Mouse (Mus musculus): ENCODE results near the gene Trappc3.
"Not testable (repeated sequence)": the region's sequence is repeated elsewhere in the genome, so short reads cannot be mapped to it uniquely, and the experiment has no call there.

Trappc3 gene

DNA sequence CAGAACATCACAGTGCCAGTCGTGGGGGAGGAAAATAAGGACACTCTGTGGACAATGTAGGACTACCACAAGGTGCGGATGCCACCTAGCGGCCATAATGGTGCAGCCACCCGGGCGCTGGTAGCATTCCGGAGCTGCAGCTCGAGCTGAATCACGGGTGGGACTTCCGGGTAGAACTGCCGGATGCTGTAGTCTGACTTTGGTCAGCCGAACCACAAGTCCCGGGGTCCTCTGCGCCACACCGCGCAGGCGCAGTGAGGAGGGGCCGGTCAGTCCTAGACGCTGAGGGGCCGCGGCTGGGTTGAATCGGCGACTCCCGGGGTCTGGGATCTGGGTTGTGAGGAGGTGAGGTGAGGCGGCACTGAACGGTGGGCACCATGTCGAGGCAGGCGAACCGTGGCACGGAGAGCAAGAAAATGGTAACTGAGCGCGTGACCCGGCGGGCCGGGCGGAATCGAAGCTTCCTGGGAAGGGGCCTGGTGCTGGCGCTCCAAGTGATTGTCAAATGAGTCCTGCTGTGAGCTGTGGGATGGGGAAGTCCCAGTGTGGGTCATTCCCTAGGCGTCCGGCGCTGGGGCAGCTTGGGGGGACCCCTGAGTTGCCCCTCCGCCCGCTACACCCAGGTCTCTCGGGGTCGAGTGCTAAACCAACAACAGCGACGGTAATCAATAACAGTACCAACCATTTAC lies at the start of gene Trappc3:
Trappc3 (plus strand) TSS at position 207 of the 689 bp plus-strand sequence.
- DNase-seq (ENCODE audit: low spot score), result peak; percentile 99

DNA sequence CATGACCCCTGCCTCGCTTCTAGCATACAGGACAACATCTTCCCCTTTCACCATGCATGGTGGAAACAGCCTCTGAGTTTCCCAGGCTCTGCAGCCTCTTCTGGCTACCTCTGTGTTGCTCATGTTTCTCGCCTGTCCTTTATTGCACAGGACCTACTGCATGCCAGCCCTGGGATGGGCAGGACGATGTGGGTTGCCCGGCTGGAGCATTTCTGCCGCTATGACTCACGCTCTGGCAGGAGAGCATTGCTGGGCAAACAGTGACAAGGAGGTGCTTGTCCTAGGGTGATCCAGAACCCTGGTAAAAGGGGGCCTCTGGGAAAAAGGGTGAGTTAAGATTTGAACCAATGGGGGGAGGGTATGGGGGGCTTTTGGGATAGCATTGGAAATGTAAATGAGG lies 44.4 kb upstream of the Trappc3 start:
- no peak for DNase-seq (ENCODE audit: low spot score)

DNA sequence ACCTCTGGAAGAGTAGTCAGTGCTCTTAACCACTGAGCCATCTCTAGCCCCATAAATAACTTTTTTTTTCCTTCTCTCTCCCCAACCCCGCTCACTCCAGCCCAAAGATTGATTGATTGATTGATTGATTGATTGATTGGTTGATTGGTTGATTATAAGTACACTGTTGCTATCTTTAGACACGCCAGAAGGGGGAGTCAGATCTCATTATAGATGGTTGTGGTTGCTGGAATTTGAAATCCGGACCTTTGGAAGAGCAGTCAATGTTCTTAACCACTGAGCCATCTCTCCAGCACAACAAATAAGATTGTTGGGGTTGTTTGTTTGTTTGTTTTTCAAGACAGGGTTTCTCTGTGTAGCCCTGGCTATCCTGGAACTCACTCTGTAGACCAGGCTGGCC lies 42.6 kb upstream of the Trappc3 start:
- not testable (repeated sequence) for DNase-seq (ENCODE audit: low spot score)

DNA sequence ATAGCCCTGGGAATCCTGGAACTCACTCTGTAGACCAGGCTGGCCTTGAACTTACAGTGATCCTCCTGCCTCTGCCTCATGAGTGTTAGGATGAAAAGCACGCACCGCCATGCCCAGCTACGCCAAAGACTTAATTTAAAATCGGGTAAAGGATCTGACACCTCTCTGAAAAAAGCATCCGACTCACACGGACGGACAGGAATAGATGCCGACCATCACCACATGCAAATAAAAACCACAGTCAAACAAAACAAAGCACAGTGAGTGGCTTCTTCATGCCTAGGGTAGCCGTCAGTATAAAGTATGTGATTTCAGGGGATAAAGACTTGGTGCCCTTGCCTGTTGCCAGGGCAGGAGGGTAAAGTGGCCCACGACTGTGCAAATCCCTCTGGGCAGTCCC lies 42.1 kb upstream of the Trappc3 start:
- no peak for DNase-seq (ENCODE audit: low spot score)

DNA sequence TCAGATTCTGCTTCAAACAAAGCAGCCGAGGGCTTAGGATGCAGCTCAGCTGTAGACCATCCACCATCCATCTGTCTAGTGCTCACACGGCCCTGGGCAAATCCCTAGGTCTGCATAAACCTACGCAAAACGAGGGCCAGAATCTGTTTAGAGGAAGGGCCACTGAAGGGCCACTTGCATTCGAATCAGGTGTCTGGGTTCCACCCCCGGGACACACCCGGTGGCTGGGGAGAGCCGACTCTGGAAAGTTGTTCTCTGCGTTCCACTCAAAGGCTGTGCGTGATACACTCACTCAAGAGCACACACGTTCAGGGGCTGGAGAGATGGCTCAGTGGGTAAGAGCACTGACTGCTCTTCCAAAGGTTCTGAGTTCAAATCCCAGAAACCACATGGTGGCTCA lies 39.5 kb upstream of the Trappc3 start:
- no peak for DNase-seq (ENCODE audit: low spot score)

DNA sequence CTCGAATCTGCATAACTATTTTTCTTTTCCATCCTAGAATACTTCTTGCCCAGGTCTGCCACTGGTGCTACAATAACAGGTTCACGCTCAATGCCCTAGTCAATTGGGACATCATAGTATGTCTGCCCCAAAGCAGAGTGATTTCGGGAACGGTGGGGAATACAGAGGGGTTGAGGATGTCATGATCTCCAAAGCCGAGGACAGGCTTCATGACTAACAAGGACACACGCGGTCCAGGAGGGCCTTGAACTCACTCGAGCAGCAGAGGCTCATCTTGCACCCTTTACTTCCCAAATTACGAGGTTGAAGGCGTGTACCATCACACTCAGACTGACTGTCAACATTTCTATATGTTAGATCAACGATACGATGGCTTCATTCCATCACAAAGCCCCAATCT lies 35.5 kb upstream of the Trappc3 start:
- DNase-seq (ENCODE audit: low spot score), result no peak

DNA sequence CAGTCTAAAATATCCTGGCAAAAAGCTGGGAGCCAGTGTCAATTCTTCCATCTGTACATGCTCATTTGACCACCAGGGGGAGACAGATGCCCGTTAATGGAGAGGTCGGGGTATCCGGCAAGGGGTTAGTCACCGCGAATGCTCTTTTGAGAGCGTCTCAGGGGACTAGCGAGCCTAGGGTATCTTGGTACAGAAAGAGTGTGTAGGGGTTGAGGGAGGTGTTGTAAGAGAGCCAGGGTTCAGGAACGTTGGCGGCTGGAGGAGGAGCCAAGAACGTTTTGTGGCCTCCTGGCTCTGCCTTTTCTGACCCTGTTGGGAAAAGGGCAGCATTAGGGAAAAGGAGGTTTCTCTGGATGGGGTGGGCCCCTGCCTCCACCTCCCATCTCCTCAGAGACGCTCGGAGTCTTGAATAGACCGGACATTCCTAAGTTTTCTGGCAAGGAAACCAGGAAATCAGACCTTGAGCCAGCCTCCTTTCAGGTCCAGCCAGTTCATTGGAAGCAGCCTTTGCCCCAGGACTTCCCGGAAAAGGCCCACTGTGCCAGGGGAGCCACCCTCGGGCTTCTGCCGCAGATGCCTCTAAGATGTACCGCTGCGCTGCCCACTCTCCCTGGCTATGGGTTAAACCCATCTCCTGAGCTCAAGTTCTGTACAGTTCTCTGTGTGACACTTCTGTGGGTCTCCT lies 34.9 kb upstream of the Trappc3 start:
- DNase-seq (ENCODE audit: low spot score), result peak; percentile 97

DNA sequence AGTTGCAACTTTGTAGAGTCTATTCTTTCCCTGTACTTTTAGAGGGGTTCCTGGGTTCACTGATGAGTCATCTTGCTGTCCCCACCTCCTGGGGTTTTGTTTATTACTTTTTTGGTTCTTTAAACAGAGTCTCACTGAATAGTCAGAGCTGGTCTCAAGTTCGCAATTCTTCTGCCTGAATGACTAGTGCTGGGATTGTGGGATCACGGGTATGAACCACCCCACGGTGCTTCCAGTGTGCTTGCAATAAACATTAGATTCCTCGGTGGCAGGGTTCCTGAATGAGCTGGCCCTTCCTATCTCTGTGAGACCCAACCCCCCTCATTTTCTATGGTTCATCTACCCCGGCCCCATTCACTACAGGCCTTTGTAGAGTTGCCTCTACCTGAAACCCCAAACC lies 34.0 kb upstream of the Trappc3 start:
- DNase-seq (ENCODE audit: low spot score), result no peak

DNA sequence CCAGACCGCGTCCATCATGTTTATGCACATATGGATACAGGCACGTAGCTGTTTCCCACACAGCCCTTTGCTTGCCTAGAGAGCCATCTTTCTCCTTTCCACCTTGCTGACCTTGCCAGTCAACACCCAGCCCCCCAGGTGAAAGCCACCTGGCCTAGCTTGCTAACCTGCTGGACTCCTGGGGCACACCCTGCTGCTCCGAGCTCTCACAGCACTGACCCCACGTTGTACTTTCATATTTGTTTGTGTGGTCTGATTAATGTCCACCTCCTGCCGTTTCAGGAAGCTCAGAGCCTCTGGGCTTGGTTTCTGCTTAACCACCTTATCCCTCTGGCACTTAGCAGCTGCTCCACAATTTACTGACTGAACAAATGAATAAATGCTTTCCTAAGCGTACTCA lies 32.2 kb upstream of the Trappc3 start:
- no peak for DNase-seq (ENCODE audit: low spot score)

DNA sequence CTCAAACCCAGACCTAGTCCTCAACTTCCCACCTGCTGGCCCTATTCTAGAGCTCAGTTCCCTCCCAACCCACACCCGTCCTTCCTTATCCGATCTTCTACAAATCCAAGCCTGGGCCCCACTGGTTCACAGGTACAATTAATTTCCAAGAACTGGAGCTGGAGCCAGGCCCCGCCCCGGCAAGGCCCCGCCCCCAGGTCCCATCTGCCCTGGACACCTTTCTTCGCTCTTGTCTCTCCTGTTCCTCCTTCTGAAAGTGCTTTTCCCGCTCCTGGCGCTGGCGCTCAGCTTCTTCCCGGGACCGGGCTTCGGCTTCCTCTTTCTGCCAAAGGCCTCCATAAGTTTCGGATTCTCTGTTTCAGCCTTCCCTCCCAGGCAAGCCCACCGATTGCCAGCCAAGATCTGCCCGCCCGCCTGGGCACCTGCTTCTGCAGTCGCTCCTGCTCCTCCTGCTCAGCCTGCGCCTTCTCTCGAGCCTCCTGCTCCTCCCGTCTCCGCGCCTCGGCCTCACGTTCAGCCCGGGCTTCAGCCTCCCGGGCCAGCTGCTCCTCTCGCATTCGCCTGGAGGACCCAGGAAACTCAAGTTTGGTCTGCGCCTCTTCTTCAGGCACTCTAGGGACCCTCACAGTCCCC lies 28.3 kb upstream of the Trappc3 start:
- DNase-seq (ENCODE audit: low spot score), result no peak

DNA sequence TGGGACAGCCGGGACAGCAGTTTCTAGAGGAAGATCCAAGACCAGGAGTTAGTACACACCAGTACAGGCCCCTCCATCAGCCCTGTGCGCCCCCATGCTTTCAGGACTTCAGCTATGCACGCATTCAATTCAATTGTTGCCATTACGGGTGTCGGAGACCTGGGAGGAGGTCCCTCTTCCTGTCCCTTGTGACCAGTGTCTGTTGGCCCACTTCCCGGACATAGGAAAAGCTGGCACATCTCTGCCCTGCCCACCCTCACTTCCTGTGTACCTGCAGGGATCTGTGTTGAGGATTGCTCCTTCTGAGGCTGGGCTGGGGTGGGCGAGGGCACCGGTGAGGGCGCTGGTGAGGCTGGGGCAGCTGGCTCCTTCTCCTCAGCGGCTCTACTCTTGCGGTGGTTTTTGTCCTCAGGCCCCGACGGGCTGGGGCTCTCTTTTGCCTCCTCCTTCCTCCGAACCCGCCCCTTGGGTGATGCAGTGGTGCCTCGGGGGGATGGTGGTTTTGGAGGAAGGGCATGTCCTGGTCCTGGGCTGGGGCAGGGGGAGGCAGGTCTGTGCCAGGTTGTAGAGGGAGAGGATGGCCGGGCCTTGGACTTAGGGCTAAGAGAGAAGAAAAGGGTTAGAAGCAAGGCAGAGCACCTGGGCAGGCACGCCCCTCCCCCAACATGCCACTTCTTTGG lies 27.5 kb upstream of the Trappc3 start:
- no peak for DNase-seq (ENCODE audit: low spot score)

DNA sequence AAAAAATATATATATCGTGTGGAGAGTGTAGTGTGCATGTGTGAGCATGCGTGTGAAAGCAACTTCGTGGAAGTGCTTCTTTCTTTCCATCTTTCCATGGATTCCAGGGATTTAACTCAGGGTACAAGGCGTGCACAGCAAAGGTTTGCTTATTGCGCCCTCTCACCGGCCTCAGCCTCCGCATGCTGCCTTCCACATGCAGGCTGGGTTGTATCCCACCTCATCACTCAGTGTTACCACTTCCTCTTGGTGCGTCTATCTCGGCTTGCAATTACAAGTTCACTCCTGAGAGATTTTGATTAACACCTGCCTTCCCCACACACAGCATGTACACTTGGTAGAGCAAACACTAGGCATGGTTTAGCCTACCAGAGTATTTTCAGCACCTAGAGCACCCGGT lies 26.9 kb upstream of the Trappc3 start:
- DNase-seq (ENCODE audit: low spot score), result no peak

DNA sequence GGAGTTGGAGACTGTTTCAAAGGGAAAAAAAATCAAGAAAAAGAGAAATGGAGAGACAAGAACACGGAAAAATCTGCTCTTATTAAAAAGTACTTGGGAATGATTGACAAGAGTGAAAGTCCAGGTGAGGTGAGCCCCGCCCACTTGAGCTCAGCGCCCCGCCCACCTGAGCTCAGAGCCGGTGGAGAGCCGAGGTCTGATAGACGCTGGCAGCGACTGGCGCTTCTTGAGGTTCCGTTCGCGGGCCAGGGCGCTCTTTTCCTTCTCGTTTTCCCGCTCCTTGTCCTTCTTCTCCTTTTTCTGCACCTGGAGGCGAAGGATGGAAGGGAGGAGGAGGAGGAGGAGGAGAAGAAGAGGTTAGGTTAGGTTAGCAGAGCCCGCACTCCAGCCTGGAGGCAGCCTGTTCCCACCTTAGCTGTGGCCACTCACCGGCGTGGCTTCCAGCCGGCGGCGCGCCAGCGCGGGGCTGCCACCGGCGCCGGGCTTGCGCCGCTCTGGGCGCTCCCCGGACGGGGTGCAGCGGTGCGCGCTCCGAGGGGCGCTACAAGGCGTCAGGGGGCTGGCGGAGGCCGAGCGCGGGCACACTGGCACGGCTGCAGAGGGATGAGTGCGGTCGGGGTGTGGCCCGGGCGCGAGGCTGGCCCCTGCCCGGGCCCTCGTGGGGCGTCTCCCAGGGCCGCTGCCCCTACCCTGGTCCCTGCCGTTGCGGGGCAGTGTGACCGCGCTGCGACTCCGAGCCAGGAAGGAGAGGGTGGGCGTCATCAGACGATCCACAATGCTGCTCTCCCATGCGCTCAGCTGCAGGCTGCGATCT lies 25.5 kb upstream of the Trappc3 start:
- DNase-seq (ENCODE audit: low spot score), result no peak

DNA sequence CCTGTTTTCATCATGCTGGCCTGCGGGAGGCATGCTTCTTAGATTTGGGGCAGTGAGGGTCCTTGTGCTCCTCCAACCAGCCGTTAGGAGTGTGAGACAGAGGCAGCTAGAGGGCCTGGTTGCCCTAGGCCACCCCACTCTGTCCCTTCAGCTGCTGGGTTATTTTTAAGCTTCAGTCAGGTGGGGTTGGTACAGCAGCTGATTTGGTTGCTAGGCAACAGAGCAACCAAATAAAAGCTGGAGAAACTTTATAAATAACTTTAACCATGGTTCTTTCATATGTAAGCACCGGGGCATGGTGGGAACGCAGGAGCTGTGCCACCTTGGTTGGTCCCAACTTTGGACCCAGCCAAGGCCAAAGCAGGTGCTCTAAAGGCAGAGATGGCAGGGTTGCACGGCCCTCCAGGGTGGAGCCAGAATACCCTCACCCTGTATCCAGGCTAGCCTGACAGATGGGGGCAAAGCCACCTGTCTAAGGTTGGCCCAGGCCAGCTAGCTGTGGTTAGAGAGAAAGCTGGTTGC lies 24.3 kb upstream of the Trappc3 start:
- DNase-seq (ENCODE audit: low spot score), result no peak

DNA sequence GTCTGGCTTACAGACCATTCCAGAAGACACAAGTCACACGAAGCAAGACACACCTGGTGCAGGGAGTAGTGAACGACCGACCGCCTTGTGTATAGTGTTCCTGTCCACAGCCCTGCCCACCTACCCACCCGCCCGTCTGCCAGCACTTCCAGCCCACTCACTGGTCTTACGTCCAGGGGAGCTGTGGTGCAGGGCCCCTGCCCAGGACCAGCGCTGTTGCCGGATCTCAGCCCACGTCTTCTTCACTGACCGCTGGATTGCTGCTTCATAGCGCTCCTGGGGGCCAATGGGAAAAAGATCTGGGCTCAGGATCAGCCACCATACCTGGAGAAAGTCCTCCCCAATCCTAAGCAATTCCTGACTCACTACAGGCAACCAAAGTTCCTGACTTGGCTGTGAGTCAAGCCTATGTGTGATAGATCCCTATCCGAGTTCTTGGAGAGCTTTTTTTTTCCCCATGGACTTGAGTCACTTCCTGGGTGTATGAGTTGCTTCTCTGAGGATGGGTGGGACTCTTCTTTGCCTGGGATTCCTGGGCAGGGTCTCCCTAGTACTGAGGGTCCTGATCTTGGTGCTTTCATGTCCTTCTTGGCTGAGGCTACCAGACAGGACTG lies 22.2 kb upstream of the Trappc3 start:
- no peak for DNase-seq (ENCODE audit: low spot score)

DNA sequence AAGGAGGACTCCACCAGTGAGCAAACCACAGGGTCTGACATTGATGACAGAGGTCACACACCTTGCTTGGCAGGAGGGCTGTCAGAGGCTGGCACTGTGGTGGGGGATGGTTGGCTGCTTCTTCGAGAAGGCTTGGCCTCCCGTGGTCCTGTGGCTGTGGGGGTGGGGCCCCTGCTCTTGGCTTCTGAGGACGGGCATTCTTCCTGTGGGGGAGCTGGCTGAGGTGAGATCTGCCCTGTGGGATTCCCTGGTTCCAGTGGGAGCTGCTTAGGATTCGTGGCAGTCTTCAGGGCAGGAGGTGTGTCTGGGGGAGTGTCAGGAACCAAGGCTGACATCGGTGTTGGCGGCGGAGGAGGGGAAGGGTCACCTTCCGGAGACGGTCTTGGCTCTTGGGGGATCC lies 20.2 kb upstream of the Trappc3 start:
- DNase-seq (ENCODE audit: low spot score), result no peak

DNA sequence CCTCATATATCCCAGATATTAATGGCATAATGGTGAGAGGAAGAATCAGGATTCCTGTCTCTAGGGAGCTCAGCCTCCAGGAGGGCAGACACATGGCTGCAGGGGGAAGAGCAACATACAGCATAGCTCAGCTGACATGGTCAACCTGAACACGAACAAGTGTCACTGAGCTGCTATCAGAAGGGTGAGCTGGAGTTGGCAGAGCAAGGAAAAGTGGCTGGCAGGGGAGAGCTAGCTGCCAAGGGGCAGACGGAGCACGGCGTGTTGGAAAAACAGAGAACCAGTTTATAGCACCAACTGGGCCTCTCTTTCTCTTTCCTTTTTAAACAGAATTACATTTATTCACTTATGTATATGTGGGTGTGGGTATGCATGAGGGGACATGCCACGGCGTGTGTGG lies 19.6 kb upstream of the Trappc3 start:
- DNase-seq (ENCODE audit: low spot score), result no peak

DNA sequence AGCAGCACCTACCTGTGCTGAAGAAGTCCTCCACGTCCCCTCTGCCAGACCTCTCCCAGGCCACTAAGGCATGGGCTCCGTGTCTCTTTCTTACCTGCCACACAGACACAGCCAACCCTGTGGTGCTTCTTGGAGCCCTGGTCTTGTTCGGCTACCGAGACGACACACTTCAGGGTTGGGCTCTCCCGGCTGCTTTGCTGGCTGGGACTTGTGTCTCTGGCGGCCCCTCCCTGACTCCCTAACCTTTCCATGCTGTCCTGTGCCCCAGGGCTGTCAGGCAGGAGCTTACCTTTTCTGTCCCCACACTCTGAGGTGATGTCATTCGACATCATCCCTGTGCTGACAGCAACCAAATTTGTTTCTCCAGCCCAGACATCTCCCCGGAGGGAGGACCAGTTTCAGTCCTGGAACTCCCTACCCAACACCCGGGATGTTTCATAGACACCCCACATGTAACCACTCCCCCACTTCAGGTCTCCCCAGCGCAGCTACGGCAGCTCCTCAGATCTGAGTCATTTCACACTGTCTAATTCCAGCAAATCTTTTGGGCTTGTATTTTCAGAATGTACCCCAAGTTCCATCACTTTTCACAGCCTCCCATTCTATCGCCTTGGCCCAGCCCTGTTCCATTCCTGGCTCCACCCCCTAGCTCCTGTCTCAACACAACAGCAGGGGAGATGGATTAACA lies 15.8 kb upstream of the Trappc3 start:
- DNase-seq (ENCODE audit: low spot score), result no peak

DNA sequence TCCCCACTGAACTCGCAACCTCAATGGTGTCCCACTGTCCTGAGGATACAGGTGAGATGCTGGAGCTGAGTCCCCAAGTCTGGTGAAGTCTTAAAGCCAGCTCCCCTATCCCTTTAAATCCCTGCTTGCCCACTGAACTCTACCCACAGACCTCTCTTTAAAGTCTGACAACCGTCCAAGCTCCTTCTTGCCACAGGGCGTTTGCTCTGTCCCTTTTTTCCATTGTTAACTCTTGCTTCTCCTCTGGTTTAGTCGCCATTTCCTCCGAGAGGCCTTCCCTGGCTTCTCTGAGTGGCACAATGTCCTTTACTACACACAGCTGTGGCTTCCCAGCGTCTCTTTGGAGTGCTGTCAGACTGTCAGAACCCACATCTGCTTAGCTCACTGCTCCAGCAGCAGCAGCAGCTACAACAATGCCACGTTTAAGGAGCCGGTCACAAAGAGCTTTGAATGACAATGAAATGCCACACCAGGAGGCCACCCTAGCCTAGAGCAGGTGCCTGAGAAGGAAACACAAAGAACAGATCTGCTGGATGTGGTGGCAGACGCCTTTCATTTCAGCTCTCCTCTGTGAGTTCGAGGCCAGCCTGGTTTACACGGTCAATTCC lies 13.8 kb upstream of the Trappc3 start:
- peak; percentile 39 for DNase-seq (ENCODE audit: low spot score)

DNA sequence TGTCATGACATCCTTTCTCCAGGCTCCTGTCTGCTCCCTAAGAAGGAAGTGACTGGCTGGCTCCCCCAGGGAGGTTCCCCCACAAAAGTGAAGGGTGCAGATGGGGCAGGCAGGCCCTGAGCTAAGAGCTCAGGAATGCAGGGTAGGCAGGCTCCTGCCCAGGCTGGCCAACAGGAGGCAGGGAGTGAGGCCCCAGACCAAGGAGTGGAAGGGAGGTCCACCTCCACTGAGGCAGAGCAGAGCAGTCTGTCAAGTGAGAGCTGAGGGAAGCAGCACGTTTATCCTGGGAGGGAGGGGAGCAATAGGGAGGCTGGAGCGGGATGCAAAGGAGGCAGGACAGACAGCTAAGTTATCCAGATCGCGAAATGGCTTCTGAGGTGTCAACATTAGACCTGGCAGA lies 11.5 kb upstream of the Trappc3 start:
- DNase-seq (ENCODE audit: low spot score), result no peak
